Mouse (Mus musculus) cortical plate, adult 2 months (tissue): ENCODE data around the gene Gm5580.
"Not testable (repeated sequence)": the region's sequence is repeated elsewhere in the genome, so short reads cannot be mapped to it uniquely, and the experiment has no call there.

Source experiments
- CTCF ChIP-seq: fragments of 200-500 bp; IDR thresholded peaks from 2 replicates; pipeline ENCODE4 v1.5.1; 2011; ENCODE audit warnings: mild to moderate bottlenecking, control low read depth, low read length; ENCODE audit not compliant: insufficient read depth; ENCODE audit errors: extremely low read depth
- POLR2A ChIP-seq: fragments of 200-500 bp; IDR thresholded peaks from 2 replicates; pipeline ENCODE4 v1.6.1; 2011; ENCODE audit warnings: mild to moderate bottlenecking, low read length, control low read depth; ENCODE audit not compliant: insufficient read depth; ENCODE audit errors: extremely low read depth

GRCm38 (mm10) chr6:116600969-116601368 is 50.0 kb downstream of the Gm5580 start:
- not testable (repeated sequence) for TF ChIP-seq POLR2A, CTCF
